Mouse (Mus musculus): Measurements from ENCODE around the gene Hectd4. TPM values are rescaled to one million over a fixed set of nuclear protein-coding genes. Genes with fewer than 3 reads are reported as not detected.

The Hectd4 gene
- polyA plus RNA-seq (2015; fragmentation: Nextera tagmentation; extraction: Ambion mirVana) = 3.0 and 4.4 TPM in 2 replicates

- peak within 1 kb of the TSS; percentile 78 for H3K4me2 ChIP-seq
- no peaks in the 10 kb centered on the region for H3K27me3 ChIP-seq
- peak; percentile 91 for ATAC-seq (replicated peaks; ENCODE audit: insufficient number of reproducible peaks, insufficient read depth, low FRiP score, low read depth)
- peak within 1 kb of the TSS; percentile 87 for H3K27ac ChIP-seq
- H3K36me3 ChIP-seq = no peaks in the 10 kb centered on the region
- H3K4me1 ChIP-seq (replicated peaks) = peaks cover 11% of the 10 kb centered on the region
- under 1% methylated on average over 68 of the region's 90 CpGs for WGBS
- no peaks in the 10 kb centered on the region for H3K9me3 ChIP-seq (replicated peaks)
- H3K4me3 ChIP-seq = peak within 1 kb of the TSS; percentile 92
- H3K9ac ChIP-seq = peak within 1 kb of the TSS; percentile 92
Measured at GRCm38 (mm10) chr5:121219980-121220731, at the start of gene Hectd4. Gene Hectd4 (plus strand): TSS chr5:121220219.

- Histone ChIP-seq H3K27me3 (no peaks in the 10 kb centered on the region), H3K4me3 (no peak overlapping the region), H3K4me2 (no peak overlapping the region), H3K36me3 (peaks cover 24% of the 10 kb centered on the region; the same call in 1 of the 2 replicates), H3K4me1 (replicated peaks) (peaks cover 8% of the 10 kb centered on the region), H3K9me3 (replicated peaks) (no peaks in the 10 kb centered on the region), H3K9ac (no peak overlapping the region), H3K27ac (no peak overlapping the region)
- no peak for ATAC-seq (replicated peaks; ENCODE audit: insufficient number of reproducible peaks, insufficient read depth, low FRiP score, low read depth)
- WGBS = 85% methylated on average over 4 of the region's 4 CpGs
Measured at GRCm38 (mm10) chr5:121172835-121173234, 47.2 kb upstream of the Hectd4 start.

- H3K36me3 ChIP-seq = no peaks in the 10 kb centered on the region
- no peak overlapping the region for H3K9ac ChIP-seq
- H3K9me3 ChIP-seq (replicated peaks) = no peaks in the 10 kb centered on the region
- no peak overlapping the region for H3K4me3 ChIP-seq
- 36% methylated on average over 9 of the region's 9 CpGs for WGBS
- peaks cover 50% of the 10 kb centered on the region for H3K4me1 ChIP-seq (replicated peaks)
- H3K4me2 ChIP-seq = no peak overlapping the region
- no peaks in the 10 kb centered on the region for H3K27me3 ChIP-seq
- no peak; the same call in 1 of the 2 replicates for ATAC-seq (replicated peaks; ENCODE audit: insufficient number of reproducible peaks, insufficient read depth, low FRiP score, low read depth)
- peak overlapping the region; percentile 53 for H3K27ac ChIP-seq
Measured at GRCm38 (mm10) chr5:121179077-121179857, 40.8 kb upstream of the Hectd4 start.

GRCm38 (mm10) chr5:121183269-121183668 lies 36.8 kb upstream of the Hectd4 start:
- peaks cover 82% of the 10 kb centered on the region for H3K4me1 ChIP-seq (replicated peaks)
- ATAC-seq (replicated peaks; ENCODE audit: insufficient number of reproducible peaks, insufficient read depth, low FRiP score, low read depth) = no peak
- H3K4me3 ChIP-seq = no peak overlapping the region
- no peak overlapping the region for H3K4me2 ChIP-seq
- H3K9me3 ChIP-seq (replicated peaks) = no peaks in the 10 kb centered on the region
- H3K27ac ChIP-seq = no peak overlapping the region
- no peaks in the 10 kb centered on the region for H3K27me3 ChIP-seq
- H3K9ac ChIP-seq = no peak overlapping the region
- WGBS = 85% methylated on average over 9 of the region's 9 CpGs
- no peaks in the 10 kb centered on the region for H3K36me3 ChIP-seq

- H3K4me2 ChIP-seq = peak overlapping the region; percentile 47
- WGBS = 43% methylated on average over 2 of the region's 2 CpGs
- H3K27me3 ChIP-seq = no peaks in the 10 kb centered on the region
- H3K9ac ChIP-seq = no peak overlapping the region
- peak overlapping the region; percentile 74 for H3K27ac ChIP-seq
- H3K9me3 ChIP-seq (replicated peaks) = no peaks in the 10 kb centered on the region
- no peaks in the 10 kb centered on the region for H3K36me3 ChIP-seq
- peaks cover 82% of the 10 kb centered on the region for H3K4me1 ChIP-seq (replicated peaks)
- H3K4me3 ChIP-seq = no peak overlapping the region
- ATAC-seq (replicated peaks; ENCODE audit: insufficient number of reproducible peaks, insufficient read depth, low FRiP score, low read depth) = no peak
Measured at GRCm38 (mm10) chr5:121184375-121184774, 35.6 kb upstream of the Hectd4 start.

- Histone ChIP-seq H3K4me3 (peak overlapping the region; percentile 9; the same call in 1 of the 2 replicates), H3K36me3 (no peaks in the 10 kb centered on the region), H3K27ac (peak overlapping the region; percentile 74), H3K4me2 (peak overlapping the region; percentile 47), H3K9me3 (replicated peaks) (no peaks in the 10 kb centered on the region), H3K27me3 (no peaks in the 10 kb centered on the region), H3K9ac (no peak overlapping the region), H3K4me1 (replicated peaks) (peaks cover 81% of the 10 kb centered on the region)
- ATAC-seq (replicated peaks; ENCODE audit: insufficient number of reproducible peaks, insufficient read depth, low FRiP score, low read depth) = peak; percentile 61
- 9% methylated on average over 11 of the region's 11 CpGs for WGBS
Measured at GRCm38 (mm10) chr5:121184945-121185551, 35.0 kb upstream of the Hectd4 start.

- peak overlapping the region; percentile 60 for H3K27ac ChIP-seq
- ATAC-seq (replicated peaks; ENCODE audit: insufficient number of reproducible peaks, insufficient read depth, low FRiP score, low read depth) = no peak
Measured at GRCm38 (mm10) chr5:121187580-121188001, 32.4 kb upstream of the Hectd4 start.

GRCm38 (mm10) chr5:121188265-121188664 lies 31.8 kb upstream of the Hectd4 start:
- no peak overlapping the region for H3K4me3 ChIP-seq
- peak overlapping the region; percentile 60 for H3K27ac ChIP-seq
- no peaks in the 10 kb centered on the region for H3K27me3 ChIP-seq
- peak overlapping the region; percentile 37 for H3K4me2 ChIP-seq
- no peak overlapping the region for H3K9ac ChIP-seq
- WGBS = 85% methylated on average over 9 of the region's 9 CpGs
- H3K4me1 ChIP-seq (replicated peaks) = peaks cover 69% of the 10 kb centered on the region
- H3K9me3 ChIP-seq (replicated peaks) = no peaks in the 10 kb centered on the region
- no peak for ATAC-seq (replicated peaks; ENCODE audit: insufficient number of reproducible peaks, insufficient read depth, low FRiP score, low read depth)
- no peaks in the 10 kb centered on the region for H3K36me3 ChIP-seq

More at GRCm38 (mm10) chr5:121187580-121188001, 32.4 kb upstream of the Hectd4 start:
- WGBS = 57% methylated on average over 8 of the region's 8 CpGs
- Histone ChIP-seq H3K9ac (no peak overlapping the region), H3K27me3 (no peaks in the 10 kb centered on the region), H3K36me3 (no peaks in the 10 kb centered on the region), H3K4me3 (no peak overlapping the region), H3K4me1 (replicated peaks) (peaks cover 70% of the 10 kb centered on the region), H3K4me2 (peak overlapping the region; percentile 37), H3K9me3 (replicated peaks) (no peaks in the 10 kb centered on the region)

GRCm38 (mm10) chr5:121189182-121189581 lies 30.8 kb upstream of the Hectd4 start:
- 0 out of 2 replicates have a peak overlapping the region, but pooled peaks have one; percentile 6 for H3K4me3 ChIP-seq
- H3K27me3 ChIP-seq = no peaks in the 10 kb centered on the region
- ATAC-seq (replicated peaks; ENCODE audit: insufficient number of reproducible peaks, insufficient read depth, low FRiP score, low read depth) = no peak
- H3K9ac ChIP-seq = 0 out of 2 replicates have a peak overlapping the region, but pooled peaks have one; percentile 27
- no peaks in the 10 kb centered on the region for H3K36me3 ChIP-seq
- no peaks in the 10 kb centered on the region for H3K9me3 ChIP-seq (replicated peaks)
- WGBS = 55% methylated on average over 9 of the region's 9 CpGs
- 0 out of 2 replicates have a peak overlapping the region, but pooled peaks have one; percentile 18 for H3K27ac ChIP-seq
- H3K4me1 ChIP-seq (replicated peaks) = peaks cover 59% of the 10 kb centered on the region
- H3K4me2 ChIP-seq = peak overlapping the region; percentile 19

- peak overlapping the region; percentile 92 for H3K9ac ChIP-seq
- H3K36me3 ChIP-seq = no peaks in the 10 kb centered on the region
- H3K4me1 ChIP-seq (replicated peaks) = peaks cover 48% of the 10 kb centered on the region
- H3K4me3 ChIP-seq = peak overlapping the region; percentile 86
- no peak for ATAC-seq (replicated peaks; ENCODE audit: insufficient number of reproducible peaks, insufficient read depth, low FRiP score, low read depth)
- peak overlapping the region; percentile 89 for H3K27ac ChIP-seq
- H3K27me3 ChIP-seq = no peaks in the 10 kb centered on the region
- WGBS = 21% methylated on average over 21 of the region's 21 CpGs
- no peaks in the 10 kb centered on the region for H3K9me3 ChIP-seq (replicated peaks)
- H3K4me2 ChIP-seq = peak overlapping the region; percentile 77
Measured at GRCm38 (mm10) chr5:121190210-121190835, 29.7 kb upstream of the Hectd4 start.
